Mouse (Mus musculus) kidney, embryonic 16.5 days (tissue): ENCODE data around the gene Plcb4. TPM values are rescaled to one million over a fixed set of nuclear protein-coding genes. Genes with fewer than 3 reads are reported as not detected.

Source experiments
- ATAC-seq: fragments of 200-750 bp; cut with Nextera tagmentation; 2 replicates; pipeline ENCODE4 v1.8.0; 2017; ENCODE audit warnings: moderate TSS enrichment; ENCODE audit not compliant: low FRiP score, low TSS enrichment
- H3K27ac ChIP-seq: fragments of 300-500 bp; sonication (generic); 2 replicates; pipeline ENCODE4 v1.5.1; 2014; ENCODE audit warnings: low read length
- H3K27me3 ChIP-seq: fragments of 300-500 bp; sonication (generic); 2 replicates; pipeline ENCODE4 v1.6.1; 2014; ENCODE audit warnings: low read length, control low read depth, mixed read lengths; ENCODE audit not compliant: insufficient read depth
- H3K36me3 ChIP-seq: fragments of 300-500 bp; sonication (generic); 2 replicates; pipeline ENCODE4 v1.6.1; 2014; ENCODE audit warnings: low read length, control low read depth, mixed read lengths; ENCODE audit not compliant: insufficient read depth
- H3K4me1 ChIP-seq: fragments of 300-500 bp; sonication (generic); 2 replicates; pipeline ENCODE4 v1.6.1; 2014; ENCODE audit warnings: low read length, control low read depth, mixed read lengths; ENCODE audit not compliant: insufficient read depth
- H3K4me2 ChIP-seq: fragments of 300-500 bp; sonication (generic); replicated peaks from 2 replicates; pipeline ENCODE4 v1.6.1; 2014; ENCODE audit warnings: low read depth, low read length
- H3K4me3 ChIP-seq: fragments of 300-500 bp; sonication (generic); 2 replicates; pipeline ENCODE4 v1.5.1; 2014; ENCODE audit warnings: mild to moderate bottlenecking, low read length
- H3K9ac ChIP-seq: fragments of 300-500 bp; sonication (generic); replicated peaks from 2 replicates; pipeline ENCODE4 v1.6.1; 2014; ENCODE audit warnings: low read length
- H3K9me3 ChIP-seq: fragments of 300-500 bp; sonication (generic); 2 replicates; pipeline ENCODE4 v1.6.1; 2016; ENCODE audit warnings: low read length, control low read depth
- WGBS: fragments of 180-500 bp; shearing (Covaris S2); extraction: QIAGEN DNeasy Blood & Tissue Kit; methylation state at CpG from one replicate; pipeline ENCODE4 v1.1.7; 2014; 5-methylcytosine and 5-hydroxymethylcytosine counted together
- polyA plus RNA-seq: library from polyadenylated mRNA; unstranded; fragments of >200 nt; fragmentation: Nextera tagmentation; extraction: Ambion mirVana; gene quantifications from 2 replicates; pipeline ENCODE4 v1.2.1, GENCODE M21; 2015

Gene Plcb4
- polyA plus RNA-seq, 1 experiment from 2014 or later, result 18.9 TPM

GRCm38 (mm10) chr2:135742954-135743700 is 84.3 kb downstream of the Plcb4 start:
- Histone ChIP-seq H3K36me3 (no peaks in the 10 kb centered on the region), H3K9ac (no peak overlapping the region), H3K4me3 (no peak overlapping the region), H3K27ac (peak overlapping the region; percentile 32), H3K9me3 (peaks cover 3% of the 10 kb centered on the region; the same call in 1 of the 2 replicates), H3K4me2 (no peak overlapping the region), H3K27me3 (no peaks in the 10 kb centered on the region), H3K4me1 (peaks cover 13% of the 10 kb centered on the region)
- 27% methylated on average over 10 of the region's 10 CpGs for WGBS
- 0 out of 2 replicates have a peak, but pooled peaks have one; percentile 25 for ATAC-seq

DNA sequence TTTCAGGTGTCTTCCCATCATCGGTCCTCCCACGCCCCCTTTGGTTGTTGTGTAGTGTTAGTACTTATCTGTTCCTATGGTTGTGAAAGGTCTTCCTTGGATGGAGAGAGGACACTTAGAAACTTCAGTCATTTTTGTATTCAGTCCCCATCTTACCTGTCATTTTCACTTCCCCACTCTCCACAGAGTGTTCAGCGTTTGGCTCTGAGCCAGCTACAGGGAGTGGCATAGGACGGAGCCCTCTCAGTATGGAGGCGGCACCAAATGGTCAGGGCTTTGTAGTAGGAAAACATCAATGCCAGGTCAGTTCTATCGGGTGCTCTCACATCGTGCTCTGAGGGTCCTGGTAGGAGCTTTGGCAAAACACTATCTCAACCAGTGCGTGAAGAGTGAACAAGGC is 85.9 kb downstream of the Plcb4 start:
- ATAC-seq, result peak; percentile 40; the same call in 1 of the 2 replicates
- Histone ChIP-seq H3K9me3 (peaks cover 3% of the 10 kb centered on the region; the same call in 1 of the 2 replicates), H3K4me1 (peaks cover 21% of the 10 kb centered on the region), H3K4me3 (no peak overlapping the region), H3K36me3 (no peaks in the 10 kb centered on the region), H3K9ac (no peak overlapping the region), H3K27me3 (no peaks in the 10 kb centered on the region), H3K4me2 (no peak overlapping the region), H3K27ac (no peak overlapping the region)
- 64% methylated on average over 8 of the region's 8 CpGs for WGBS

GRCm38 (mm10) chr2:135745126-135745525 is 86.3 kb downstream of the Plcb4 start:
- H3K4me2 ChIP-seq, result no peak overlapping the region
- H3K27me3 ChIP-seq, result no peaks in the 10 kb centered on the region
- no peak overlapping the region for H3K27ac ChIP-seq
- H3K4me1 ChIP-seq, result peaks cover 25% of the 10 kb centered on the region
- peaks cover 3% of the 10 kb centered on the region; the same call in 1 of the 2 replicates for H3K9me3 ChIP-seq
- WGBS, result 58% methylated on average over 7 of the region's 7 CpGs
- no peak overlapping the region for H3K4me3 ChIP-seq
- no peak overlapping the region for H3K9ac ChIP-seq
- no peaks in the 10 kb centered on the region for H3K36me3 ChIP-seq
- no peak for ATAC-seq

- H3K27me3 ChIP-seq, result no peaks in the 10 kb centered on the region
- no peak overlapping the region for H3K4me3 ChIP-seq
- peaks cover 23% of the 10 kb centered on the region for H3K4me1 ChIP-seq
- no peak overlapping the region for H3K9ac ChIP-seq
- H3K9me3 ChIP-seq, result peaks cover 3% of the 10 kb centered on the region; the same call in 1 of the 2 replicates
- H3K4me2 ChIP-seq, result no peak overlapping the region
- ATAC-seq, result no peak
- H3K27ac ChIP-seq, result no peak overlapping the region
- WGBS, result 82% methylated on average over 5 of the region's 5 CpGs
- no peaks in the 10 kb centered on the region for H3K36me3 ChIP-seq
Observed at GRCm38 (mm10) chr2:135748441-135748840, 89.6 kb downstream of the Plcb4 start.

GRCm38 (mm10) chr2:135749606-135750005 is 90.8 kb downstream of the Plcb4 start:
- Histone ChIP-seq H3K36me3 (no peaks in the 10 kb centered on the region), H3K9ac (no peak overlapping the region), H3K4me3 (no peak overlapping the region), H3K4me2 (no peak overlapping the region), H3K27ac (no peak overlapping the region), H3K4me1 (peaks cover 23% of the 10 kb centered on the region), H3K9me3 (no peaks in the 10 kb centered on the region), H3K27me3 (no peaks in the 10 kb centered on the region)
- 53% methylated on average over 15 of the region's 15 CpGs for WGBS
- no peak for ATAC-seq

DNA sequence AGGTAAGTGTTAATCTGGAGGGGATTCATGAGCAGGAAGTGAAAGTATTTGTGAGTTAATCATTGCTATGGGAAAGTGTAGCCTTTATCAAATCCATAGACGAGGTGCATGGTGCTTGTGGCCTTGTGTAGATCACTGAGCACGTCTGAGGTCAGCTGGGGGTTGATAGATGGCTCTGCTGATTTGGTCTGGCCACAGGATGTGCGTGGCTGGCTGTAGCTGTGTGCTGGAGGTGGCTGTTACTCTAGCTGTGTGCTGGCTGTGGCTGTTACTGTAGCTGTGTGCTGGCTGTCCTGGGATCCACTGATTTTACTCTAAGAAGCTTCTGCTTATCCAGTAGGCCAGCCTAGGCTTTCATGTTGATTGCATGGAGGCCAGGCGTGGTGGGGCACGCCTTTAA is 91.9 kb downstream of the Plcb4 start:
- Histone ChIP-seq H3K4me2 (no peak overlapping the region), H3K27me3 (no peaks in the 10 kb centered on the region), H3K36me3 (no peaks in the 10 kb centered on the region), H3K27ac (no peak overlapping the region), H3K9me3 (no peaks in the 10 kb centered on the region), H3K4me1 (peaks cover 18% of the 10 kb centered on the region), H3K9ac (no peak overlapping the region), H3K4me3 (no peak overlapping the region)
- WGBS, result 63% methylated on average over 5 of the region's 5 CpGs
- 0 out of 2 replicates have a peak, but pooled peaks have one; percentile 29 for ATAC-seq

- Histone ChIP-seq H3K27ac (no peak overlapping the region), H3K9me3 (no peaks in the 10 kb centered on the region), H3K9ac (no peak overlapping the region), H3K4me2 (no peak overlapping the region), H3K4me1 (peaks cover 4% of the 10 kb centered on the region), H3K36me3 (no peaks in the 10 kb centered on the region), H3K27me3 (no peaks in the 10 kb centered on the region), H3K4me3 (no peak overlapping the region)
- 96% methylated on average over 5 of the region's 5 CpGs for WGBS
- no peak for ATAC-seq
Observed at GRCm38 (mm10) chr2:135755792-135756191, 97.0 kb downstream of the Plcb4 start.

DNA sequence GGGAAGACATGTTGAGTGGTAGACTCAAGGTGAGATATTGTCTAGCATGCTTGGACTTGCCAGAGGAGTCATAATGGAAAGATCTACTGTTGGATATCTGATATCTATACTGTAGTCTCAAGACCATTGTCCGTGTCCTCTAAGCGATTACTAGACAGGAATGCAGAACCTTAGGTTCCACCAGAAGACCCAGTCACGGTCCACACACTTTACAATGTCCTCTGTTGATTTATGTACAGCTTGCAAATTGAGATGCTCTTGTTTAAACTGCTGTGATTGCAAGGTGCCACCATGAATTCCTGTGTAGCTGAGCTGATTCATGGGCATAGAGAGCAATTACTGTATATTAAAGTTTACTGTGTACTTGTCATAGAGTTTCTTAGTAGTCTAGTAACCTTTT is 98.7 kb downstream of the Plcb4 start:
- peak; percentile 72; the same call in 1 of the 2 replicates for ATAC-seq
- WGBS, result 45% methylated on average over 3 of the region's 3 CpGs
- H3K9ac ChIP-seq, result no peak overlapping the region

GRCm38 (mm10) chr2:135759499-135760095 is 100.8 kb downstream of the Plcb4 start:
- Histone ChIP-seq H3K27ac (no peak overlapping the region), H3K4me2 (no peak overlapping the region), H3K4me3 (no peak overlapping the region), H3K9ac (no peak overlapping the region), H3K9me3 (no peaks in the 10 kb centered on the region), H3K4me1 (peaks cover 9% of the 10 kb centered on the region), H3K27me3 (no peaks in the 10 kb centered on the region), H3K36me3 (no peaks in the 10 kb centered on the region)
- no peak for ATAC-seq
- 80% methylated on average over 6 of the region's 6 CpGs for WGBS

More for the DNA sequence above, 98.7 kb downstream of the Plcb4 start:
- Histone ChIP-seq H3K27ac (no peak overlapping the region), H3K9me3 (no peaks in the 10 kb centered on the region), H3K27me3 (no peaks in the 10 kb centered on the region), H3K4me3 (no peak overlapping the region), H3K4me1 (peaks cover 9% of the 10 kb centered on the region), H3K4me2 (no peak overlapping the region), H3K36me3 (no peaks in the 10 kb centered on the region)

DNA sequence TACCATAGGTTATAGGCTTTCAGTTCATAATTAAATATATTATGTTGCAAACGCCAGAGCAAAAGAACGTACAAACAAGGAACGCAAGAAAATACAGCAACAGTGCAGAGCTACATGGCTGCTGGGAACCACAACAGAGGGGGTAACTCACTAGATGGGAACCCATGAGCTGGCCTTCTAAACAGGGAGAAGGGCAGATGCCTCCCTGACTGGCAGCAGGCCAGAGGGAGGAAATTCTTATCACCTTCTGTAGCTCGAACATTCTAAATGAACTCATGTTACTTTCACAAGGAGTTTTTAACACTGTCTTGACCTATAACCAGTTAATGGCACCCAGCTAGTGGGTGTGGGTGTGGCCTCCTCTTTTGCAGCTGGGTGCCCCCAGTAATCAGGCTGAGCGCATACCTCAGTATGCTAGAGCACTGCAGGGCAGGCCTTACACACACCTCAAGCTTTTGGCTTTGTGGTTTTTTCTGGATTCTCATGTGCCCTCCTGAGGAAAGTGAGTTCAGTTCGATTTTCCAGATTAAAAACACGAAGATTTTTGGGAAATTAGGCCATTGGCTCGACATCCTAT is 102.5 kb downstream of the Plcb4 start:
- ATAC-seq, result no peak
- Histone ChIP-seq H3K27me3 (no peaks in the 10 kb centered on the region), H3K9me3 (no peaks in the 10 kb centered on the region), H3K9ac (no peak overlapping the region), H3K4me3 (no peak overlapping the region), H3K4me1 (peaks cover 11% of the 10 kb centered on the region), H3K27ac (no peak overlapping the region), H3K36me3 (no peaks in the 10 kb centered on the region), H3K4me2 (no peak overlapping the region)
- WGBS, result 73% methylated on average over 8 of the region's 8 CpGs
